Mouse (Mus musculus): Measurements from ENCODE around the gene St6galnac6.

St6galnac6 gene

GRCm38 (mm10) chr2:32599409-32599808 lies at the start of gene St6galnac6:
St6galnac6 (plus strand) TSS chr2:32599709.
- DNase-seq (ENCODE audit: low read depth), result no peak

- DNase-seq (ENCODE audit: low read depth), result peak; percentile 98
These were observed 49.7 kb upstream of the St6galnac6 start for GRCm38 (mm10) chr2:32549764-32550163.

GRCm38 (mm10) chr2:32551236-32551635 lies 48.3 kb upstream of the St6galnac6 start:
- no peak for DNase-seq (ENCODE audit: low read depth)

- DNase-seq (ENCODE audit: low read depth), result no peak
These were observed 45.8 kb upstream of the St6galnac6 start for GRCm38 (mm10) chr2:32553592-32554148.

GRCm38 (mm10) chr2:32555484-32555883 lies 44.0 kb upstream of the St6galnac6 start:
- peak; percentile 33 for DNase-seq (ENCODE audit: low read depth)

GRCm38 (mm10) chr2:32556019-32556418 lies 43.5 kb upstream of the St6galnac6 start:
- no peak for DNase-seq (ENCODE audit: low read depth)

- DNase-seq (ENCODE audit: low read depth), result no peak
These were observed 39.9 kb upstream of the St6galnac6 start for GRCm38 (mm10) chr2:32559570-32559969.

GRCm38 (mm10) chr2:32566536-32567063 lies 32.9 kb upstream of the St6galnac6 start:
- DNase-seq (ENCODE audit: low read depth), result peak; percentile 90

GRCm38 (mm10) chr2:32568149-32568548 lies 31.4 kb upstream of the St6galnac6 start:
- peak; percentile 60 for DNase-seq (ENCODE audit: low read depth)

GRCm38 (mm10) chr2:32568941-32569340 lies 30.6 kb upstream of the St6galnac6 start:
- no peak for DNase-seq (ENCODE audit: low read depth)

GRCm38 (mm10) chr2:32570698-32571494 lies 28.6 kb upstream of the St6galnac6 start, which contains the start of gene Dpm2:
Dpm2 (plus strand) TSS chr2:32570858.
- peak; percentile 94 for DNase-seq (ENCODE audit: low read depth)

- DNase-seq (ENCODE audit: low read depth), result no peak
These were observed 27.3 kb upstream of the St6galnac6 start for GRCm38 (mm10) chr2:32572196-32572595.

GRCm38 (mm10) chr2:32574497-32574896 lies 25.0 kb upstream of the St6galnac6 start, which contains the start of gene Pip5kl1:
Pip5kl1 (plus strand) TSS chr2:32574797.
- DNase-seq (ENCODE audit: low read depth), result no peak

GRCm38 (mm10) chr2:32574901-32575585 lies 24.5 kb upstream of the St6galnac6 start:
- DNase-seq (ENCODE audit: low read depth), result peak; percentile 89

- DNase-seq (ENCODE audit: low read depth), result no peak
These were observed 23.8 kb upstream of the St6galnac6 start, which contains the start of gene 9430097D07Rik for GRCm38 (mm10) chr2:32575586-32576160. 9430097D07Rik (minus strand) TSS chr2:32575684.

- no peak for DNase-seq (ENCODE audit: low read depth)
These were observed 23.0 kb upstream of the St6galnac6 start for GRCm38 (mm10) chr2:32576532-32576931.

GRCm38 (mm10) chr2:32578146-32579046 lies 21.1 kb upstream of the St6galnac6 start:
- DNase-seq (ENCODE audit: low read depth), result no peak

- peak; percentile 24 for DNase-seq (ENCODE audit: low read depth)
These were observed 17.9 kb upstream of the St6galnac6 start for GRCm38 (mm10) chr2:32581450-32582095.

GRCm38 (mm10) chr2:32582830-32583799 lies 16.4 kb upstream of the St6galnac6 start:
- peak; percentile 90 for DNase-seq (ENCODE audit: low read depth)

All from NIH3T3 (cell line).